Mouse (Mus musculus): ENCODE measurements around the gene Gm49321.
A peak's percentile ranks its signal among the peaks of the same experiment; 100 is the strongest.

Gm49321 gene

GRCm38 (mm10) chr12:73937353-73937752 is at the start of gene Gm49321:
Gene Gm49321 (plus strand): TSS chr12:73937653.
- DNase-seq (ENCODE audit: low spot score in 2 of 2), result no peak

GRCm38 (mm10) chr12:73888003-73888783 is 49.3 kb upstream of the Gm49321 start:
- no peak for DNase-seq (ENCODE audit: low spot score in 2 of 2)

- DNase-seq (ENCODE audit: low spot score in 2 of 2), result no peak
These were observed 47.9 kb upstream of the Gm49321 start for GRCm38 (mm10) chr12:73889571-73889970.

- DNase-seq (ENCODE audit: low spot score in 2 of 2), result no peak
These were observed 47.4 kb upstream of the Gm49321 start for GRCm38 (mm10) chr12:73890086-73890485.

- no peak for DNase-seq (ENCODE audit: low spot score in 2 of 2)
These were observed 44.8 kb upstream of the Gm49321 start for GRCm38 (mm10) chr12:73892616-73893015.

- no peak for DNase-seq (ENCODE audit: low spot score in 2 of 2)
These were observed 42.6 kb upstream of the Gm49321 start for GRCm38 (mm10) chr12:73894838-73895237.

GRCm38 (mm10) chr12:73895674-73896073 is 41.8 kb upstream of the Gm49321 start:
- DNase-seq (ENCODE audit: low spot score in 2 of 2), result no peak

- no peak for DNase-seq (ENCODE audit: low spot score in 2 of 2)
These were observed 41.0 kb upstream of the Gm49321 start for GRCm38 (mm10) chr12:73896471-73896870.

GRCm38 (mm10) chr12:73898281-73898680 is 39.2 kb upstream of the Gm49321 start:
- no peak for DNase-seq (ENCODE audit: low spot score in 2 of 2)

GRCm38 (mm10) chr12:73904133-73904934 is 33.1 kb upstream of the Gm49321 start:
- DNase-seq (ENCODE audit: low spot score in 2 of 2), result no peak

GRCm38 (mm10) chr12:73905041-73905440 is 32.4 kb upstream of the Gm49321 start:
- DNase-seq (ENCODE audit: low spot score in 2 of 2), result no peak

GRCm38 (mm10) chr12:73905555-73905954 is 31.9 kb upstream of the Gm49321 start:
- DNase-seq (ENCODE audit: low spot score in 2 of 2), result no peak

- DNase-seq (ENCODE audit: low spot score in 2 of 2), result no peak
These were observed 30.3 kb upstream of the Gm49321 start for GRCm38 (mm10) chr12:73907079-73907672.

- DNase-seq (ENCODE audit: low spot score in 2 of 2), result peak; percentile 96
These were observed 29.7 kb upstream of the Gm49321 start for GRCm38 (mm10) chr12:73907673-73908150.

- DNase-seq (ENCODE audit: low spot score in 2 of 2), result peak; percentile 28 to 44
These were observed 29.0 kb upstream of the Gm49321 start for GRCm38 (mm10) chr12:73908274-73909012.

GRCm38 (mm10) chr12:73909013-73909575 is 28.4 kb upstream of the Gm49321 start:
- no peak for DNase-seq (ENCODE audit: low spot score in 2 of 2)

- no peak for DNase-seq (ENCODE audit: low spot score in 2 of 2)
These were observed 19.0 kb upstream of the Gm49321 start for GRCm38 (mm10) chr12:73918479-73918878.

- no peak for DNase-seq (ENCODE audit: low spot score in 2 of 2)
These were observed 7.2 kb upstream of the Gm49321 start for GRCm38 (mm10) chr12:73930266-73930665.

- no peak for DNase-seq (ENCODE audit: low spot score in 2 of 2)
These were observed 6.2 kb upstream of the Gm49321 start for GRCm38 (mm10) chr12:73931274-73931673.

GRCm38 (mm10) chr12:73934528-73934927 is 2.9 kb upstream of the Gm49321 start:
- no peak for DNase-seq (ENCODE audit: low spot score in 2 of 2)

GRCm38 (mm10) chr12:73939542-73939941 is 2.1 kb downstream of the Gm49321 start:
- DNase-seq (ENCODE audit: low spot score in 2 of 2), result no peak
